Mouse (Mus musculus) adrenal gland, postnatal 36 days (tissue): ENCODE measurements around the gene Arhgdia. TPM values are rescaled to one million over a fixed set of nuclear protein-coding genes. Genes with fewer than 3 reads are reported as not detected.

Experiments used
- DNase-seq, 2 experiments: peaks; one replicate each; pipeline ENCODE4 v3.0.0; 2021; ENCODE audit warnings: mixed read lengths in 1 of 2
- long read RNA-seq, 2 experiments: library from polyadenylated mRNA; stranded (forward); transcript quantifications; one replicate each; pipeline ENCODE4 v2.0.0; 2021; ENCODE audit warnings: borderline sequencing depth in 2 of 2
- total RNA-seq, 2 experiments: library from RNA; stranded (reverse); gene quantifications; 2 replicates each; pipeline ENCODE4 v1.2.3; 2021

The Arhgdia gene
- total RNA-seq, result 100 to 1,000 TPM; 348 to 361 TPM
- long read RNA-seq, experiment 1, transcript Arhgdia-202 (6 exons, 1,867 nt), result major isoform, 204 of 290 reads
- long read RNA-seq, experiment 1, partial matches to known transcripts, result 81 of 290 reads
- long read RNA-seq, experiment 1, other reads (novel, unspliced or antisense), result 4 of 290 reads
- long read RNA-seq, experiment 2, transcript Arhgdia-202 (6 exons, 1,867 nt), result major isoform, 175 of 206 reads
- long read RNA-seq, experiment 2, partial matches to known transcripts, result 3 of 206 reads
- long read RNA-seq, experiment 2, other reads (novel, unspliced or antisense), result 24 of 206 reads

- DNase-seq, result peak; percentile 91 to 94
Measured at GRCm38 (mm10) chr11:120581490-120582267, at the start of gene Arhgdia. Arhgdia (minus strand) TSS chr11:120581624.

- peak; percentile 63 to 73 for DNase-seq
Measured at GRCm38 (mm10) chr11:120630401-120630871, 49.0 kb upstream of the Arhgdia start.

- peak; percentile 69 to 83 for DNase-seq
Measured at GRCm38 (mm10) chr11:120629911-120630310, 48.5 kb upstream of the Arhgdia start.

GRCm38 (mm10) chr11:120629341-120629730 is 47.9 kb upstream of the Arhgdia start:
- peak; percentile 66 to 73 for DNase-seq

- no peak for DNase-seq
Measured at GRCm38 (mm10) chr11:120628601-120629340, 47.3 kb upstream of the Arhgdia start.

GRCm38 (mm10) chr11:120627468-120628300 is 46.3 kb upstream of the Arhgdia start:
- no peak for DNase-seq

- no peak for DNase-seq
Measured at GRCm38 (mm10) chr11:120626785-120627467, 45.5 kb upstream of the Arhgdia start.

- no peak for DNase-seq
Measured at GRCm38 (mm10) chr11:120625152-120625775, 43.8 kb upstream of the Arhgdia start, which contains the start of gene Sirt7. Sirt7 (minus strand) TSS chr11:120625240.

- peak; percentile 91 to 94 for DNase-seq
Measured at GRCm38 (mm10) chr11:120624680-120625111, 43.3 kb upstream of the Arhgdia start.

GRCm38 (mm10) chr11:120623961-120624679 is 42.7 kb upstream of the Arhgdia start:
- peak; percentile 83 to 84 for DNase-seq

- peak; percentile 57 to 72 for DNase-seq
Measured at GRCm38 (mm10) chr11:120622805-120623204, 41.4 kb upstream of the Arhgdia start.

GRCm38 (mm10) chr11:120620195-120620594 is 38.8 kb upstream of the Arhgdia start:
- no peak for DNase-seq

GRCm38 (mm10) chr11:120618619-120619535 is 37.5 kb upstream of the Arhgdia start:
- DNase-seq, result peak in 1 of 2 experiments; percentile 28

GRCm38 (mm10) chr11:120617519-120618112 is 36.2 kb upstream of the Arhgdia start, which contains the start of gene Pcyt2:
Pcyt2 (minus strand) TSS chr11:120617936.
- peak; percentile 96 to 98 for DNase-seq

GRCm38 (mm10) chr11:120616617-120617294 is 35.3 kb upstream of the Arhgdia start:
- DNase-seq, result peak in 1 of 2 experiments; percentile 44

- DNase-seq, result no peak
Measured at GRCm38 (mm10) chr11:120615606-120616203, 34.3 kb upstream of the Arhgdia start.

GRCm38 (mm10) chr11:120615167-120615566 is 33.7 kb upstream of the Arhgdia start:
- no peak for DNase-seq
